Mouse (Mus musculus): ENCODE results near the gene Sort1.

Gene Sort1

GRCm38 (mm10) chr3:108327916-108328315, 44.0 kb downstream of the Sort1 start:
- DNase-seq (ENCODE audit: low read depth, low spot score) = no peak

- DNase-seq (ENCODE audit: low read depth, low spot score) = no peak
Observed at GRCm38 (mm10) chr3:108328441-108328841, 44.6 kb downstream of the Sort1 start.

GRCm38 (mm10) chr3:108330812-108331211, 46.9 kb downstream of the Sort1 start:
- no peak for DNase-seq (ENCODE audit: low read depth, low spot score)

GRCm38 (mm10) chr3:108336878-108337277, 53.0 kb downstream of the Sort1 start:
- no peak for DNase-seq (ENCODE audit: low read depth, low spot score)

- no peak for DNase-seq (ENCODE audit: low read depth, low spot score)
Observed at GRCm38 (mm10) chr3:108341040-108341439, 57.2 kb downstream of the Sort1 start.

- no peak for DNase-seq (ENCODE audit: low read depth, low spot score)
Observed at GRCm38 (mm10) chr3:108342185-108342584, 58.3 kb downstream of the Sort1 start.

GRCm38 (mm10) chr3:108345855-108346254, 62.0 kb downstream of the Sort1 start:
- DNase-seq (ENCODE audit: low read depth, low spot score) = no peak

DNA sequence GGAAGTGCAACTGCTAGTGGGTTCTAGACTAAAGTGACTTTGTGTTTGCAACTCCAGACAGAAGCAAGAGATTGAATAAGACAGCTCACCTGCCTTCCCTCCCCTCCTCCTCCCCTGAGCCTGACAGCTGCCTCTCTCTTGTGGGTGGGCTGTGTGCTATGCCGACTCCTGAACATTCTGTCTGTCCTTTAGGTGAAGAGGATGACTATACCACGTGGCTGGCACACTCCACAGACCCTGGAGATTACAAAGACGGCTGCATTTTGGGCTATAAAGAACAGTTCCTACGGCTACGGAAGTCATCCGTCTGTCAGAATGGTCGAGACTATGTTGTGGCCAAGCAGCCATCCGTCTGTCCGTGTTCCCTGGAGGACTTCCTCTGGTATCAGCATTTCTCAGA, 64.5 kb downstream of the Sort1 start:
- no peak for DNase-seq (ENCODE audit: low read depth, low spot score)

DNA sequence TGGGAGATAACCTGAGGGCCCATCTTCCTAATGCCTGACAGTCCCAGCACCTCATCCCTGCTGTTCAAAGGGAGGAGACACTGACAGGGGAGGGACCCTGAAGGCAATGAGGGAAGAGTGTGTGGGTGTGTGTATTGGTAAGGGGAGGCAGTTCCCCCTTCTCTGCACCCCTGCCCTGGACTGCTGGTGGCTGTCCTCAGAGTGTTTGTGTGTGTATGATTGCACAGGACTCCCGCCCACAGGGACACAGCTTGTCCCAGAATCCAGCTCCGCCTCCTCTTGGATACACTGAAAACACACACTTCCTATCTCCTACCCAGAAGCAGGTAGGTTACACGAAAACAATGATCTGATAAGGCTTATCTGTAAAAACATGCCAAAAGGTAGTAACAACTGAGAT, 71.4 kb downstream of the Sort1 start:
- no peak for DNase-seq (ENCODE audit: low read depth, low spot score)

- no peak for DNase-seq (ENCODE audit: low read depth, low spot score)
Observed at GRCm38 (mm10) chr3:108357051-108357450, 73.2 kb downstream of the Sort1 start.

DNA sequence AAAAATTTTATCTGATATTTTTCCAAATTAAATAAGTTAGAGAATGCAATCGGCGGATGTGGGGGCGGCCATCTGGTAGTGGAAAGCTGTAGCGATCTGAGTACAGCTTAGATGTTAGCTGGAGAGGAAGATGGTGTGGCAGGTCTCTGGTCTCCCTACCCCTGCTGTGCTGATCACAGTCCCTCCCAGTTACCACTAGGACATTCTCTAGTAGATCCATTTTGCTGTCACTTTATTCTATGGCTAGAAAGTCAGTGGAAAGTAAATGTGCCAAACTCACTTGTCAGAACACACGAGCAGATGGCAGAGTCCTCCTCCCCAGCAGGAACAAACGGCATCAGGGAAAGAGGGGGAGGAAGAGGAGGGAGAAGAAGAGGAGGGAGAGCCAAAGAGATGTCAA, 74.6 kb downstream of the Sort1 start:
- no peak for DNase-seq (ENCODE audit: low read depth, low spot score)

DNA sequence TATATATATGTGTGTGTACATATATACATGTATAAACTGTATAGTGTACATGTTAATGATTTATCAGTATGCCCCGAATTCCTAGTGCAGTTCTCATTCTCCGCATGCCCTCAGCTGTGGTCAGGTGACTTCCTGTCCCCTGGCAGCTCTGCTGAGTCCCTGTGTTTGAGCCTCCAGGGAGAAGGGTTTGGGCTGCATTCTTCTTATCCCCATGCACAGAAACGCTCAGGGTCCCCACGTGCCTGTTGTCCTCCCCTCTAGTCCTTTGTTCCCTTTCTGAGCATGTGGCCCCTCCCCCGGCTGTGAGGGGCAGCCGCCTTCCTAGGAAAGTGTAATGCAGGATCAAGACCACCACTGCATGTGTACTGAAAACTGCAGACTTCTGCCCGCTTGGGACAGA, 77.0 kb downstream of the Sort1 start:
- no peak for DNase-seq (ENCODE audit: low read depth, low spot score)

DNA sequence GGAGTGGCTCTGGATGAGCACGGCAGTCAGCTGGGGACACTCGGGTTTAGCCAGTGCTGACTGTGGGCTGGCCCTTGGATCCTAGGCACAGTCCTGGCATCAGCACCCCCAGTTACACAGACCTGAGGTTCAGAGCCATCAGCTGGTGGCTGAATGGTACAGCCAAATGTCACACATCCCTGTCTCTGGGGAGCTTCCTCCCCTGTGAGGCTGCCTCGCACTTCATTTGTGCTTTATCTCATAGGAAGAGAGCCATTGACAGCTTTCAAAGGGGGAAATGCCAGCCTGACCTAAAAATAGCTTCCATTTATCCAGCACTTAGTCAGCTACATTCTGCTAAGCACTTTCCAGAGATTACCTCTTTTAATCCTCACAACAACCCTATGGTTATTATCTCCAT, 79.7 kb downstream of the Sort1 start:
- DNase-seq (ENCODE audit: low read depth, low spot score) = no peak

- DNase-seq (ENCODE audit: low read depth, low spot score) = no peak
Observed at GRCm38 (mm10) chr3:108364270-108364995, 80.6 kb downstream of the Sort1 start, which contains the start of gene Mybphl. Gene Mybphl, plus strand, starts transcription at chr3:108364911.

GRCm38 (mm10) chr3:108367173-108367572, 83.3 kb downstream of the Sort1 start:
- no peak for DNase-seq (ENCODE audit: low read depth, low spot score)

- no peak for DNase-seq (ENCODE audit: low read depth, low spot score)
Observed at GRCm38 (mm10) chr3:108367828-108368227, 83.9 kb downstream of the Sort1 start.

DNA sequence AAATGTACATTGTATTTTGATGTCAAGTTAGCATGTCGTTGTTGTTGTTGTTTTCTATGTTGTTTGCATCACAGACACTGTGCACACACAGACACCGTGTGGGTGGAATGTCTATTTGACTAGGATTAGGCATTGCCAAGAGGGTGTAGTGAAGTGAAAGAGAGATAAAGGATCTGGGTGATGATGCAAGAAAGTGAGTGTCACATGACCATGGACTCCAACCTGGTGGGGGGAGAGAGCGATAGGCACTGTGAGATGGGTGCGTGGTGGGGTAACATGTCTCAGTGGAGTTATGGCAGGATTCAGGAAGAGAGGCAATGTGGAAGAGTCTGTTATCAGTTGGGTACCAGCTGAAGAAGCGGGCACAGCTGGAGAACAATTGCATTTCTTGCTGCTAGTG, 84.8 kb downstream of the Sort1 start:
- DNase-seq (ENCODE audit: low read depth, low spot score) = no peak

DNA sequence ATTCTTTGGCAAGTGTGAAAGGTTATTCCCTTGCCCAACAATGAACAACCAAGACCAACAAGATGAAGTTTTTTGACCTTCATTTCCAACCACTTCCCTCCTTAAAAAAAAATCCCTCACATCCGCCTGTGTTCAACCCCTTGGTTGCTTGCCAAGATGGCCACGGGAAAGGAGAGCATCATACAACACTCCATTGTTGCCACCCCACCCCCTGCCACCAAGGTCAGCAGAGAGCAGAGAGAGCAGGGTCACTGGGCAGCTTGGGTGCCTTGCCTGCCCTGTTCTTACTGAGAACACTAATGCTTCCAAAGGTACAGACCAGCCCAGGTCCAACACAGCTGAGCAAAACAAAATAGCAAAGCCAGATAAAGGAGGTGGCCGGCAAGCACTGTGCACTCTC, 88.4 kb downstream of the Sort1 start:
- DNase-seq (ENCODE audit: low read depth, low spot score) = no peak

- DNase-seq (ENCODE audit: low read depth, low spot score) = no peak
Observed at GRCm38 (mm10) chr3:108372691-108373090, 88.8 kb downstream of the Sort1 start.

DNA sequence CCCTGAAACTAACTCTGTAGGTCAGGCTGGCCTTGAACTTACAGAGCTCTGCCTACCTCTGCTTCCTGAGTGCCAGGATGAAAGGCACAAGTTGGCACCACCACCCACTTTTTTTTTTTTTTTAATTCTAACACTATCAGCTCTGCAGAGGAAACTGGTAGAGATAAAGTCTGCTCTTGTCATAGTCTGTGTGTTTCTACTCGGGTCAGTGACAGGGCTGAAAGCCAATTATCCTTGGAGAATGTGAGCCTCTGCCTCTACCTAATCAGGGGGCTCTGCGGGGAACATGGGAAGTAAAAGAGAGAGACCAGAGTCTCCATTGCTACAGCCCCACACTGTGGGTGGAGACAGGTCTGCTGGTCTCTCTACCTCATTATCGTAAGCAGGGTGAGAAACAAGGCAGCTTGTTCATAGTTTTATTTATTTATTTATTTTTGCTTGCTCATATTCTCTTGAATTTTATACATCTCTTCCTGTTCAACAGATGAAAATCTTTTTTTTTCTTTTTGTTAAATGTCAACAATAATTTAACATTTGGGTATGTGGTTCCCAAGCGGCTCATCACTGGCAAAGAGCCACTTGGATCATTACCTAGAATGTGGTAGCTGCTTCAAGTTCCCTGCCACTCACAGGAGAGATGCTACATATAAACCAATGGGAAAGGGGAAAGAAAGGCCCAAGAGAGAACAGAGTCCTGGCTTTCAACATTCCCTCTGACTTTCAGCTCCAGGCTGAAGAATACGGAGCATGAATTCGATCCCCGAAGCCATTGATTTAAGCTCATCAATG, 95.2 kb downstream of the Sort1 start:
- no peak for DNase-seq (ENCODE audit: low read depth, low spot score)

DNA sequence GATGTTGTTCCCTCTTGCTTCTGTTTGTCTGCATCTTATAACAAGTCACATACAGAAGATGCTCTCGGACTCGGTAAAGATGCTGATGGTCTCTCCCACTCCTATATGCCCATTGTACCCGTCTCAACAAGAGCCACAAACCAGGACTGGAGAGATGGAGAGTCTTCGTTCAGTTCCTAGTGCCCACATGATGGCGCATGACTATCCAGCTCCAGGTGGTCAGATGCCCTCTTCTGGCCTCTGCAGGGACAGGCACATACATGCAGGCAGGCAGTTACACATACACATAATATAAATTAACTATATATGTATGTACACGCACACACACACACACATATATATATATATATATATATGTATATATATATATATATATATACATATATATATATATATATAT, 96.8 kb downstream of the Sort1 start:
- DNase-seq (ENCODE audit: low read depth, low spot score) = no peak

- DNase-seq (ENCODE audit: low read depth, low spot score) = no peak
Observed at GRCm38 (mm10) chr3:108381945-108382875, 98.3 kb downstream of the Sort1 start.
